Mouse (Mus musculus): ENCODE measurements at regions not wholly inside any gene's neighbourhood (a gene's known extent, or its start where the extent isn't known, plus 50 kb on each side); places are given as distances from the start of the nearest gene placed in this dataset.

GRCm38 (mm10) chrX:12425566-12425965, 162.0 kb upstream of the Atp6ap2 start:
- TF ChIP-seq CTCF (IDR thresholded peaks at IDR 0.05; ENCODE audit: insufficient read depth, low read depth, low read length): no peak
- no peak for TF ChIP-seq POLR2A (IDR thresholded peaks at IDR 0.05; ENCODE audit: insufficient read depth, low read depth, low read length)

Data from olfactory bulb, adult 2 months (tissue).